Mouse (Mus musculus) adrenal gland, postnatal 36 days (tissue): ENCODE results near the gene Flot1. TPM values are rescaled to one million over a fixed set of nuclear protein-coding genes. Genes with fewer than 3 reads are reported as not detected.

Experiments
- DNase-seq, 2 experiments: peaks; one replicate each; pipeline ENCODE4 v3.0.0; 2021; ENCODE audit warnings: mixed read lengths in 1 of 2
- long read RNA-seq, 2 experiments: library from polyadenylated mRNA; stranded (forward); transcript quantifications; one replicate each; pipeline ENCODE4 v2.0.0; 2021; ENCODE audit warnings: borderline sequencing depth in 2 of 2
- total RNA-seq, 2 experiments: library from RNA; stranded (reverse); gene quantifications; 2 replicates each; pipeline ENCODE4 v1.2.3; 2021

The Flot1 gene
- total RNA-seq = 10 to 100 TPM; 60.5 to 73.4 TPM
- long read RNA-seq, experiment 1, transcript Flot1-201 (13 exons, 1,825 nt) = major isoform, 107 of 135 reads
- long read RNA-seq, experiment 1, partial matches to known transcripts = 19 of 135 reads
- long read RNA-seq, experiment 1, other reads (novel, unspliced or antisense) = 9 of 135 reads
- long read RNA-seq, experiment 2, transcript Flot1-201 (13 exons, 1,825 nt) = major isoform, 41 of 56 reads
- long read RNA-seq, experiment 2, partial matches to known transcripts = 10 of 56 reads
- long read RNA-seq, experiment 2, other reads (novel, unspliced or antisense) = 5 of 56 reads

DNA sequence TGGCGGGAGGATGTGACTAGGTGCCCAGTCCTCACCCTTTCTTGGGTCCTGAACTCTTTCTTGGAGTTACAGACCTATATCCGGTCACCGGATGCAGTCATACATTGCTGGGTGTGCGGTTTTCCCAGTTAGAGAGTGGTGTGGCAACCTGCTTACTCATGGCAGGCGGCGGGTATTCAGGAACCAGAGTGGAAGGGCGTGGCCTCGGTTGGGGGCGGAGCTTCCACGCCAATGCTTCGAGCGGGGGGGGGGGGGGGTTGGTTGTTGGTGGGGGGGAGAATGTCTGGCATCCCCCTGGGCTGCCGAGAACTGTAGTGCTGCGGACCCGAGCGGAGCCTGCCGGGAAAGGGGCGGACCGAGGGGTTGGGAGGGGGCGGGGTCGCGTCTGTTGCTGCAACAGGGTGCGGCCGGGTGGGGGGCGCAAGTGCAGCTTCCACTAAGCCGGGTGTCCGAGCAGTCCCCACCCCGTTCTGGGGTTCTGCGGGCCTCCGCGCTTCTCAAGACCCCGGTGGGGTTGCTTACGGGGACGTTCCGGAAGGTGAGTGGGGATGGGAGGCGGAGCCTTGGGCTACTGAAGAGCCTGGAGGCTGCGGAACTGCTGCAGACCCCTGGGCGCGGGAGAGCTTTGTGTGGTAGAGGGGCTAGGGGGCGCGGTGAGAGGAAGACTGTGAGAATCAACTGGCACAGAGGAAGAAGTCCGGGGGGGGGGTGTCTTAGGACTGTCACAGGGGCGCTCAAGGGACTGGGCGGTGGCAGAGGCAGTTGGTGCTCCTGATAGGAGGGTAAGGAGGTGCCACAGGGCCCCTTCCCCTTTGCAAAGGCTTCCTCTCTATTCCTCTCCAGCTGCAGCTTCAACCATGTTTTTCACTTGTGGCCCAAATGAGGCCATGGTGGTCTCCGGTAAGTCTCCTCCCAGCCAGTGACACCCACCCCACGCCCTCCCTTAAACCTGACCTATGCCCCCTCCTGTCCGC, at the start of gene Flot1:
Gene Flot1, plus strand, starts transcription at position 267 of the 974 bp plus-strand sequence.
- peak; percentile 90 to 94 for DNase-seq

DNA sequence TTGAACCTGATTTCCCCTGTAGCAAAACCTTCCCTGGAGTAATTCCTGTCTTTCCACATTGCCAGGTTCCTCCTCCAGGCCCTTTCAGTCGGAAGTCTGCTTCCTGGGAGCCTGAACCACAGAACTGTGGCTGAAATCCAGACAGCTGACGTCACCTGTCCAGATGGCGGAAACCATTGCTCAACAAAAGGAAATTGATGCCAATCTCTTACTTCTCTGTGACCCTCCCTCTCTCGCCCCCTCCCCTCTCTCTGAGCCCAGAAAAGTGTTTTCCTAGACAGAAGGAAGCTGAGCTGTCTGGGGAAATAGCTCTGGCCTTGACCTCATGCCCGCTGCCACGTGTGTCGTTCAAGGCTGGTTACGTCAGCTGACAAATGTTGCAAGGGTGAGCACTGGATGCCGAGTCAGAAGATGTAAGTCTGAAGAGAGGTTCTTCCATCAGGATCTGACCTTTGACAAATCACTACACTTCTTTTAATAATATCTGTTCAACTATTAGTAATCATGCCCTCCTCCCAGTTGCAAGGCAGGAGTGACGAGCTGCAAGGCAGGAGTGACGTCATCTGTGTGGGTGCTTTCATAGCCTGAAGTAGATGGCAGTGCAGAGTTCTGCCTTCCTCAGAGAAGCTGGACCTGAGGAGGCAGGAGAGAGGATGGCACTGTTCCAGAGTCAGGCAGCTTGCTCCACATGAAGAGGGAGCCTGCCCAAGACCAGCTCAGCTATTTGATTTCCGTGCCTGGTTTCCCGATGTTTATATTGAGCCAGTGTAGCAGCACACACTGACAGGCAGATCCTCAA, 46.0 kb upstream of the Flot1 start:
- DNase-seq = peak; percentile 76 to 85

DNA sequence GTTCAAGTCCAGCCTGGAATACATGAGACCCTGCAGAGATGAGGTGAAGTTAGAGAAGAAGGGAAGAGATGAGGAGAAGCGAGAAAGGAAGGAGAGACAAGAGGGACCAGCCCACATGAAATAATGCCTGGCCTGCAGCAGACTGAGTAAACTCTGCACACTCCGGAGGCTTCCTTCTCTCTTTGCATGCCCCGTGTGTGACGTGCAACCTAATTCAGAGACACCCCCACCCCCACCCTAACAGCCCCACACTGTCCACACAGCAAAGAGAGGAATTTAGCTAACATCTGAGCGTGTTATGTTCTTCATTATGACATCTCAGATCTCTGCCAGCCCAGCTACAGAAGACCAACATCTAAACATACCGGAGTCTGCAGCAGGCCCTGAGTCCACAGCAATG, 44.1 kb upstream of the Flot1 start:
- no peak for DNase-seq

DNA sequence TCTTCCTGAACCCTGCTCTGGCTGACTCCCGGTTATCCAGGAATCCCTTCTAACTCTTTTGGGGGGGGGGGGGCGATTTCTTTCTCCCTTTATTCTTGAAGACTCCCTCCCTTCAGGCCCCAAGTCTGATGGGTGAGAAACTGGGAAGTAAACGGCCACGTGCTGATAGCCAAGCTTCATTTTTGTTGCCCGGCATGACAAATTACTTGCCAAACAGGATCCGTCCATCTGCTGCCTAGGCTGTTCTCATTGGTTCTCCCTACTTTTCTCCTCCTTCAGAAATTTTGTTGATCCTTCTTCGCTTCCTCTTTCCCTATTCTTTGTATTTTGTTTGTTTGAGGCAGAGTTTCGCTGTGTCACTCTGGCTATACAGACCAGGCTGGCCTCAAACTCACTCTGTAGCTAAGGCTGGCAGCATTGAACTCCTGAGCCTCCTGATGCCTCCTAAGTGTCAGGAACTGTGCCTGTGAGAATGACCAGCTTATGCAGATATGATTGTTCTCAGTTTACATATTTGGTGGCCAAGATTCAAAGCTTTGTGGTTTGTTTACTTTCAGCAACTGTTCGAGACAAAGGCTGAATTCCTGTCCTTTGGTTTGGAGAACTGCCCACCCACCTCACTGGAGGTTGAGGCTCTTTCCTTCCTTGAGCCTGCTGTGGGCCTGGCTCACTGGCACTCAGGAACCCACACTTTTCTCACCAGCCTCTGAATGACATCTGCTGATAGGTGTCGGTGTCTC, 43.4 kb upstream of the Flot1 start:
- DNase-seq = no peak

DNA sequence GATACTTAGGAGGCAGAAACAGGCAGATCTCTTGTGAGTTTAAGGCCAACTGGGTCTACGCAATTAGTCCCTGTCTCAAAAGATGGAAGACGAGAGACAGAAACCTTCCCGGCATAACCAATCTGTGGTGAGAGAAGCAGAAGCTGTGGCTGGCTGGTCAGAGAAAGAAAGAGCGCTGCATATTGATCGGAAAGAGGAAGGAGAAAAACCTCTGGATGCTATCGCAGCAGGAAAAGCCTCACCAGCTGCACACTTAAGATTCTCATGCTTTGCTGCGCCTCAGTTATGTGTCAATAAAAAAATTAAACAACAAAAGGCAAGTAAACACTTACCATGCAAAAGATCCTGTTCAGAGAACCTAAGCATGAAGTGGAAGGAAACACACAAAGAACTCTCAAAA, 42.7 kb upstream of the Flot1 start:
- no peak for DNase-seq

DNA sequence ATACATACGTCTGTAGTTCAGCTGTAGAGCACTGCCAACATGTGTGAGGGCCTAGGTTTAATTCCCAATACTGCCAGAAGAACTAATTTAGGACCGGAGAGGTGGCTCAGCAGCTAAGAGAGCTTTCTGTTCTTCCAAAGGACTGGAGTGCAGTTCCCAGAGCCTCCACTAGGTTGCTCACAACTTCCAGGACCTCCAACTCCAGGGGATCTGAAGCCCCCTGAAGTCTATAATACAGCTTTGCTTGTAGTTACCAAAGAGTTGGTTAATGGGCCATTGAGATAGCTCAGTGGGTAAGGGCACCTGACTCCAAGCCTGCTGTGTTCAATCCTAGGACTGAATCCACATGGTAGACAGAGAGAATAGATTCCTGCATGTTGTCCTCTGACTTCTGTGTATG, 40.6 kb upstream of the Flot1 start:
- DNase-seq = no peak

DNA sequence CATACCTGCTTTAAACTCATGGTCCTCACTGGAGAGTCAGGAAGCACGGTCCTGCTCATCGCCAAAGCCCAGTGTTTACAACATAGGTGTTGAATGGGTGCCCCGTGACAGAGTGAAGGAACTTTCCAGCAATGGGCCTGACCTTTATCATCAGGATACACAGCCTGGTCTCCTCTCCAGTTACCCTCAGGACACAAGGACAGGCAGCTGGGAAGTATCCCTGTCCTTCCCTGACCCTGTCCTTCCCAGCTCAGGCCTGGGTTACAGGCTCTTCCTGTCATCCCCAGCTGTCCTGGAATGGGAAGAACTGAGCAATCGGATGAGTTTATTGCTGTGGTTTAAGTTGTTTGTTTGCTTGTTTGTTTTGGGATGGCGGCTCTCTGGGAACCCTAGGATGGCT, 40.1 kb upstream of the Flot1 start:
- DNase-seq = no peak

DNA sequence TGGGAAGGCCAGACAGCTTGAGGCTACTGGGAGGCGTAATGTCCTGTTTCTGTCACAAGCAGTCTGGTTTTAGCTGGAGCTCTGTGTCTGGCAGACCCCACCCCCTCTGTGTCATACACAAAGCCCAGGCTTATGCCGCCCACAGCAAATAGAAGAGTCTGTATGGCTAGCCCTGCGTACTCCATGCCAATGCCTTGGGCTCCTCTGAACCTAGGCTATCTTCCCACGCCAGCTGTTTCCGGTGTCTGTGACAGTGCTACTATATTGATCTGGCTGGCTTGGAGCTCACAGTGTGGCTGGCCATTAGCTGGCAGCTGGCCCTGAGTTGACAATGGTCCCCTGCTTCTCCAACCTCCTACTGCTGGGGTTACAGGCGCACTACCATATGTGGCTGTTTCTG, 39.1 kb upstream of the Flot1 start:
- no peak for DNase-seq

DNA sequence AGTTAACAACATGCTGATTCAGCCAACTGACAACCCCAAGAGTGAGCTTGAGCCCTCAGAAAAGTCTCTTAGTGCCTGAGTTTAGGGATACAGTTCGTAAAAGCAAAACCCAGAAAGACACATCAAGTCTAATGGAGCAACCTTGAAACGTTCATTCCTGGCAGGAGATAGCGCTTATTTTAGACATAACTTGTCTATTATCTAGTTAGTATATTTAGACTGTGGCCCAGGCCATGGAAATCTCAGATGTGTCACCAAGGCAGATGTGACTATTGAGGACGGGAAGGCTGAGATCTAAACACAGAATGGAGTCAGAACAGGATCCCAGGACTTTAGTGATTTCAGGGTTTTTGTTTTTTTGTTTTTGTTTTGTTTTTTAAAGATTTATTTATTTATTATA, 37.9 kb upstream of the Flot1 start:
- DNase-seq = no peak

DNA sequence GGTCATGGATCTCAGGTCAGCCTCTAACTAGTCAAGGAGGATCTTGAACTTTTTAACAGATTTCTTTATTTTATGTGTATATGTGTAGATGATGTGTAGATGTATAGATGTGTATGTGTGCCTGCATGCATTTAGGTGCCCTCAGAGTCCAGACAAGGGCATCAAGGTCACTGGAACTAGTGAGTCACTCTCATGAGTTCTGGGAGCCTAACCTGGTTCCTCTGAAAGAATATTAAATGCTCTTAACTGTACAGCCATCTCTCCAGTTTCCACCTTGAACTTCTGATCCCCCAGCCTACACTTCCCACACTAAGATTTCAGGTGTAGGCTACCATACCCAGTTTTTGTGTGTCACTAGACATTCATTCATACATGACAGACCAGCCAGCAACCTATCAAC, 35.5 kb upstream of the Flot1 start:
- no peak for DNase-seq

DNA sequence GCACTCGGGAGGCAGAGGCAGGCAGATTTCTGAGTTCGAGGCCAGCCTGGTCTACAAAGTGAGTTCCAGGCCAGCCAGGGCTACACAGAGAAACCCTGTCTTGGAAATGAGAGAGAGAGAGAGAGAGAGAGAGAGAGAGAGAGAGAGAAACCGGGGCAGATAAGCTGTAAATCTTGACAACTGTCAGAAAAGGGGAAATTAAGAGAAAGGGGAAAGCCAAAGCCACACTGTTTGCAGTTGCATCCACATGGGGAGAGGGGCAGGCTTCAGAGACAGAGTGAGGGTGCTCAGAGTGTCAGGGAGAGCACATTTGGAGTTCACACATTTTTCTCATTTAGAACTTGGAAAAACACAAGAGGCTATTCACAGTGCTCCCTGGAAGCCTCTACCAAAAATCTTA, 35.0 kb upstream of the Flot1 start:
- DNase-seq = no peak

DNA sequence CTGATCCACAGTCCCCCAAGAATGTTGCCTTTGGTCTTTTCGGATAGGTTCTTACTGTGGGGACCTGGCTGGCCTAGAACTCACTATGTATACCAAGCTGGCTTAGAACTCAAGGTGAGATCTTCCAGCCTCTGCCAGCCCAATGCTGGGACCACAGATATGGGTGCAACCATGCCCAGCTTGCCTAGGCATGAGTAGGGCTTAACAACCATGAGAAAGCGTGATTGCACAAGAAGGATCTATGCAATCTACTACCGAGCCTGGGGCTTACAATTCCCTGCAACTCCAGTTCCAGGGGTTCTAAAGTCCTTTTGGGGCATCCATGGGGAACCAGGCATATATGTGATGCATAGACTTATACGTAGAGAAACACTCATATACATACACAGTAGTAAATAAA, 32.1 kb upstream of the Flot1 start:
- DNase-seq = no peak

DNA sequence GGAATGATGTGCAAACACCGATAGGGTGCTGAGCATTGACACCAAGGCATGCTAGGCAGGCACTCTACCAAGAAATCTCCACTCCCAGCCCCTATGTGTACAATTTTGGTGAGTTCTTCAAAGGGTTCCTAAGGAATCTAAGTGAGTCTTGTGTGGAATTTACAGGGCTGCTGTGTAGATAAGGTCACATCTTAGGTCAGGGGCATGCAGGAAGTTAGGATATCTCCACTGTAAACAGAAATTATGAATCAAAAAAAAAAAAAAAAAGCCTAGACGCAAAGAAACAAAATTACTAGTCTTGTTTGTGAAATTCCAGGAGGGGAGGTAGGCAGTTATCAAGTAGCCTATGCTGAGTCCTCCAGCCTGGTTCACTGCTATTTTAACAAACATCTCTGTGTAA, 30.2 kb upstream of the Flot1 start:
- DNase-seq = no peak

DNA sequence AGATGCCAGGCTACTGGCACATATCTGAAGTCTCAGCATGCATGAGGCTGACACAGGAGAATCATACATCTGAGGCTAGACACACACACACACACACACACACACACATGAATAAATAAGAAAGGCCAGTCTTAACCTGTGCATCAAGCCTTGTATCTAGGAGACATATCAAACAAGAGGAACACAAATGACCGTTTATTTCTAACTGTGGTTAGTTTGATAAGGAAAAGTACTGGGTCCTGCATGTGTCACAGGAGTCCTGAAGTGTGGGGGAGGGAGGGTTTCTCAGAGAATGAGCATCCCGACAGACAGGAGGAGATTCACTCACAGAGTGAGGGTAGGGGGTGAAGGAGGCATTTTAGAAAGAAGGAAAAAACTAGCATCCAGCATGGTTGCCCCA, 27.9 kb upstream of the Flot1 start:
- DNase-seq = no peak

DNA sequence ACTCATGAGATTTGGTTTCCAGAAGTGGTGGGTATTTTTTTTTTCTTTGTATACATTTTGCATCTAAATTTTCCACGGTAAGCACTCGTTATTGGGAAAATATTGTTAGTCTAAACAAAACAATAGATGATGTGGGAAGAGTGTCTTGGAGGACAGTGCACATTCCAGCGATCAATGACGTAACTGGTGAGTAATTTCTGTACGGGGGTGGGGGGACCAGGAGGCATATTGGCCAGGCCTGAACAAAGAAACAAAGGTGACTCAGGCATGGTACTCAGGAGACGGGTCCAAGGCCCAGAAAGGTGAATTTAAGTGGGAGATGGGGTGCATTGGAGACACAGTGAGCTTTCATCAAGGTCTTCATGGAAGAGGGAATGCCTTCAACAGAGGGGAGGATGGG, 27.4 kb upstream of the Flot1 start:
- no peak for DNase-seq

DNA sequence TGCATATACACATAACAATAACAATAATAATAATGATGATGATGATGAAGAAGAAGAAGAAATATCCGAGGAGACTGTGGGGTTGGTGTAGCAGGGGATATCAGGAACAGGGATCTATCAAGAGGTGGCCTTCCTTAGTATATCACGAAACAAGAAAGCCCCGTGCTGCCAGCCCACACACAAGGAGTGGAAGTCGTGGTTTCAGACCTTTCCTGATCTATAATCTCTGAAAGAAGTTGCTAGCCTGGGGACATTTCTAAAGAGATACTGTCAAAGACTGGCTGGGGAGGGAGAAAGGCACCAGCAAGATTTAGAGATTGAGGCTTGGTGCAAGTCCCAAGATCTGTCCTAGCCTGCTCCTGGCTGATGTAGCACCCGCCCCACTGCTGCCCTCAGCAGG, 26.2 kb upstream of the Flot1 start:
- no peak for DNase-seq

DNA sequence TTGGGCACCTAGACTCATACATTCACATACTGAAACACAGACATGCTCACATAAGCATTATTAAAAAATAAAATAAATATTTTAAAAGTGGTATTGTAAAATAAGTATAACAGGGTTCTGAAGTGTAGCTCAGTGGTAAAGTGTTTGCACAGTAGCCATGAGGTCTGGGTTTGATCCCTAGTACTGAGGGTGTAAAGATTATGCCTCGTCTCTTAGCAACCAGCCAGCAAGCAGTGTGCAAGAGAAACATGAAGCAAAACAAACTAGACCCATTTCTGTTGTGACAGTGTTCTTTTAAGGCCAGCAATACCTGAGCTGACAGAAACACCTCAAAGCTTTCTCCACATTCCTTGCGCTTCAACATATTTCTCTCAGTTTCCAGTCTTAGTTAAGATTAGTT, 22.1 kb upstream of the Flot1 start:
- no peak for DNase-seq

DNA sequence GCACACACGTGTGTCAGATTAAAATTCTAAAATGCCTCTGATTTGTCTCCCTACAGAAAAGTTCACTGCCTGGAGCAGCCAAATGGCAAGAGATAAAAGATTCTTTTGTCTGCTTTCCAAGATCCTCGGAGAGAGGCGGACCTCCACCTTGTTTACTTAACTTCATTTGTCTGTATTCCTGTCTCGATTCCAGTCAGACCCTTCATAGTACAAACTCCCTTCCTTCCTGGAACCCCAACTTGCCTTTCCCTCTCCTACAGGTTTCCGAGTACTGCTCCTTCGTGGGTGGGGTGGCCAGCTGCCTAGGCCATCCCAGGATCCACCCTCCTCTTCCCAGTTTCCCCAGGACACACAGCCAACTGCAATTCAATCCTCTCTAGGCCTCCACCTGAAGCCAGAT, 20.0 kb upstream of the Flot1 start:
- no peak for DNase-seq

DNA sequence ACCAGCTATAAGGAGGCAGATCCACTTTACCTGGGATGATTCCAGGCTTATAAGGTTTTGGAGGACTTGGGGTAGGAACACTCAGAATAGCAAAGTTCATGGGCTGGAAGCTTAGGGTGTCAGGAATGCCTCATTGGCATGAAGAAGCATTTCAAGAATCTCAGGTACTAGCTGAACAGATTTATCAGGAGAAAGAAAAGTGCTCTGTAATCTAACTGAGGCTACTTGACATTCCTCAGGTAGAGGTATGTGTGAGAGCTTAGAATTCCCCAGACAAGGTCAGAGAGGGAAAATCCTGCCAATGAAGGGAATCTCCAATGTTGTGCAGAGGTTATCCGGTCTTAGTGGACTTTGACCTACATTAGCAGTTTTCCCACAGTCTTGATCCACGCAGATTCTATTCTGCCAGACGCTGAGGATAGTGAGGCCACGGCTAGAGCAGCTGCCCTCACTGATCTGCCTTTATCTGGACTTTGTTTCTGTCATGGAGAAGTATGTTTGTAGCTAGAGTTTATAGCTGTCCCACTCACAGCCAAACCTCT, 19.1 kb upstream of the Flot1 start:
- no peak for DNase-seq

DNA sequence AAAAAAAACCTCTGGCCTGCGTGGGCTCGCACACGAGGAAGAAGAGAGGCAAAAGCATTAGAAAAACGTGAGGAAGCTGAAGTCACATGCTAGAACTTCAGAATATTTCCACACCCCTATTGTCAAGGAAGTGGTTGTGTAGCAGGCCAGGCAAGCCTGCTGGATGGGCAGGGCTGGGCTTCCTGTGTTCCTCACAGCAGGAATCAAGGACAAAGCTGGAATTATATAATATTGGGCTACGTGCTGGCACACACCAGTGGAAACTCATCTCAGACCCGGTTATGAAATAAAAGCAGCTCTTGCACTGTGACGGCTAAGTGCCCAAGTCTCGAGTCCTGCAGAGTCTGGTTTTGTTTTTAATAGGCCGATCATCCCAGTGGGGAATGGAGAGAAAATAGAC, 15.0 kb upstream of the Flot1 start:
- peak; percentile 75 to 77 for DNase-seq

DNA sequence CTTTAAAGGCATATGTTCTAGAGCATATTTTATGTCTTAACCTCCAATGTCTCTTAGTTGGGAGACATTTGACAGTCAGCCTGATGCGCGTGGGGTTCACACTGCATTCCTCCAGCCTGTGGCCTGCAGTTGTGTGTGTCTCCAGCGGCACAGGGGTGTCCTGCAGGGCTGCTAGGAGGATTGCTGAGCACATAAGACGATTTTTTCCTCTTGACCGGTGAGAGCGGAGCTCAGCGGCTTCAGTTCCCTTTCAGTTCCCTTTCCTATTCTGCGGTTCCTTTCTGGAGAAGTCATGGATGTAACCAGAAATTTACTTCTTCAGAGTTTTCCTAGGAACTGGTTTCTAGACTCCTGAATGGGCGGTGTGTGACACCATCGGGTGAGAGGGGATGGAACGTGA, 13.6 kb upstream of the Flot1 start:
- DNase-seq = no peak
